Mouse (Mus musculus): ENCODE data around the gene Nr3c2.

Gene Nr3c2

GRCm38 (mm10) chr8:77170439-77170759, 271.2 kb downstream of the Nr3c2 start:
- DNase-seq (ENCODE audit: low spot score in 2 of 2) = no peak

- no peak for DNase-seq (ENCODE audit: low spot score in 2 of 2)
These were observed 273.9 kb downstream of the Nr3c2 start for GRCm38 (mm10) chr8:77173075-77173657.

- DNase-seq (ENCODE audit: low spot score in 2 of 2) = no peak
These were observed 274.5 kb downstream of the Nr3c2 start for GRCm38 (mm10) chr8:77173736-77174135.

DNA sequence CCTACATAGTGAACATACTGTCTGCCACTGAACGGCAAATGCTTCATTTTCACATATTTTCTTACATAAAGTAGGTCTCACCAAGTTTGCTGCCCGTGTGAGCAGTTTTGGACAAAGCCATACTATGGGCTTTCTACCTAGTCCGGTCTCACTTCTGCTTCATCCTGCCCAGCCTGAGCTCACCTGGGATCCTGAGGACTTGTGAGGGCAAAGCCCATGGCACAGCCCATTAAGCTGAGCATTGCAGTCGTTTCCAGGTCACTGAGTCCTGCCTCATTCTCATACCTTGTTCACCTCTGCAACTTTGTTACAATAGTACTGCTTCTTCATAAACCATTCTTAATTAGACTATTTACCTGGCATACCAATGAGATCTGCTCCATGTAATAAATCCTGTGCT, 276.2 kb downstream of the Nr3c2 start:
- no peak for DNase-seq (ENCODE audit: low spot score in 2 of 2)

GRCm38 (mm10) chr8:77176343-77176742, 277.1 kb downstream of the Nr3c2 start:
- no peak for DNase-seq (ENCODE audit: low spot score in 2 of 2)

GRCm38 (mm10) chr8:77185816-77186215, 286.6 kb downstream of the Nr3c2 start:
- DNase-seq (ENCODE audit: low spot score in 2 of 2) = no peak

GRCm38 (mm10) chr8:77186914-77187536, 287.8 kb downstream of the Nr3c2 start:
- DNase-seq (ENCODE audit: low spot score in 2 of 2) = no peak

DNA sequence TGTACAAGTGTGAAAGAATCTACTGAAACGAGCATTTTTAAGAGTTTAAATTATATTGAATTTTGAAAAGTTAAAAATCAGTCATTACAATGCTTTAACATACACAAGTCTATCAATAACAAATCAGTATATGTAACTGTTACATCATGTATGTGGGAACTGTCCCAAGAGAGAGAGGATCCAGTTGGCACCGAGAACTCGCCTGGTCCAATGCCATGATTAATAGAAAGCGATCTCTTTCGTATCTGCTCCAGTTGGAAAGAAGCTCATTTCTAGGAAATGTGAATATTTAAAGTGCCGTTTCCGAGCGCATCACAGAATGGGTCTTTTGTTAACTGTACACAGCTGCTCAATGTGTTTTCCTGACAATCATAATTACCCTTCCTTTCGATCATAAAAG, 288.5 kb downstream of the Nr3c2 start:
- no peak for DNase-seq (ENCODE audit: low spot score in 2 of 2)

DNA sequence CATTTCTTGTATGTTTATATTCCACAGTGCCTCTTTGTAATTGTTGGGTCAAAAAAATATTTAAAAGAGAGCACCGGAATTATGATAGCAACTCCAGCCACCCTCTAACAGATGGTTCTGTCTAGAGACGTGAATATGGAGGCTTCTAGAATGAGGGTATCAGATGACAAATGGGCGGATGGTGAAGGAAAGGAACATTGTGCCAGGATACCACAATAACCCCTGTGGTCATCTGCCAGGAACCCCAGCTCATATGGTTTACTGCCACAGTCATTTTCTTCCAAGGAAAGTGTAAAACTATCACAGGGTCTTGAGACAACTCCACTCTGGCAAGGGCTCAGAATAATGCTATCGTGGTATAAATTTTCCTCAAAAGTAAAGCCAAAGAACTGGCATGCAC, 289.1 kb downstream of the Nr3c2 start:
- no peak for DNase-seq (ENCODE audit: low spot score in 2 of 2)

GRCm38 (mm10) chr8:77189318-77189717, 290.1 kb downstream of the Nr3c2 start:
- peak in 1 of 2 experiments; percentile 11 for DNase-seq (ENCODE audit: low spot score in 2 of 2)

- no peak for DNase-seq (ENCODE audit: low spot score in 2 of 2)
These were observed 291.2 kb downstream of the Nr3c2 start for GRCm38 (mm10) chr8:77190393-77190792.

GRCm38 (mm10) chr8:77209297-77209696, 310.1 kb downstream of the Nr3c2 start:
- no peak for DNase-seq (ENCODE audit: low spot score in 2 of 2)

GRCm38 (mm10) chr8:77213893-77214464, 314.7 kb downstream of the Nr3c2 start:
- no peak for DNase-seq (ENCODE audit: low spot score in 2 of 2)

- DNase-seq (ENCODE audit: low spot score in 2 of 2) = no peak
These were observed 315.4 kb downstream of the Nr3c2 start for GRCm38 (mm10) chr8:77214665-77215064.

DNA sequence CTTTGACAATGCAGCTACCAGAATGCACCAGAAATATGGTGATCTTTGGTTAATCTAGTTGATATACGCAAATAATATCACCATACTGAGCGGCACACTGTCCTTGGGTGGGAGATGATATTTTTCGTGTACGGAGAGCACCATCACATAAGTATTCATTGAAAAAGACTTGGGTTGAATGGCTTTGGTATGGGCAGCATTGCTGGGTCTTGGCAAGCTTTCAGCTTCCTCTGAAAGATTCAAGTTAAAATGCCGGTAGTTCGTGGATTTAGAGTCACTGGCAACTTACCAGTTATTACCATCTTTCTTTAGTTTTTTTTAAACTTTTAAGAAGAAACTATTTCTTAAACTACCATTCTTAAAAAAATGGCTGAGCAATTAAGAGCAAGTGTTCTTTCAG, 315.9 kb downstream of the Nr3c2 start:
- DNase-seq (ENCODE audit: low spot score in 2 of 2) = no peak

DNA sequence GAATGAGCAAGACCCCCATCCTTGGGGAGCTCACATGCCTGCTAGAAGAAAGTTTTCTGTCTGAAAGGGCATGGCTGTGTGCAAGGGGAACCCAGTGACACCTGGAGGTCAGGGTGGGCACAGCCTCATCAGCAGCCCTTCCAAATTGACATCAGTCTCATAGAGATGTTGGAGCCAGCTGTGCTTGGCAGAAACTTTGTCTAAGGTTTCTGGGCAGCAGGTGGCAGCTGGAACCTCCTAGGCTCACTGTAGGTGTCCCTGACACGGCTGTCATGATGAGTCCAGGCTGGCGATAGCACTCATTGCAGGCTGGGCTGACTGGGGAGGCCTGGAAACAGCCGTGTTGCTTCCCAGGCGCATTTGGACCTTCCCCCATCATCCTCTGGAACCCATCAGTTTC, 323.9 kb downstream of the Nr3c2 start:
- no peak for DNase-seq (ENCODE audit: low spot score in 2 of 2)

DNA sequence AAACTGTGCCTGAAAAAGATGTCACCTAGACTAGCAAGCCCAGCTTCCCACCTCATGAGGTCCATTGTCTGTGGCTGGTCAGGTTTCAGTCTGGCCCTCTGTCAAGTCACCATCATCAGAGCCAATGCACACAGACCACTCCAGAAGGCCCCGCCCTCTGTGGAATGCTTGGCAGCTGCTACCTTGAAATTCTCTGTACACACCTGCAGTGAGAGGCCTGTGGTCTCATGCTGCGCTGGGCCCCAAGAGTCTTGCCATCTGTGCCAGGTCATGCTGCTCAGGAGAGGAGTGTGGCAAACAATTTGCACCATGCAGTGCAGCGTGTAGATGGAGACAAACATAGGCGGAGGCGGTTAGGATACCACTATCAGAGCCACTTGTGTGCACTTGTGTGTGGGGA, 328.5 kb downstream of the Nr3c2 start:
- no peak for DNase-seq (ENCODE audit: low spot score in 2 of 2)

DNA sequence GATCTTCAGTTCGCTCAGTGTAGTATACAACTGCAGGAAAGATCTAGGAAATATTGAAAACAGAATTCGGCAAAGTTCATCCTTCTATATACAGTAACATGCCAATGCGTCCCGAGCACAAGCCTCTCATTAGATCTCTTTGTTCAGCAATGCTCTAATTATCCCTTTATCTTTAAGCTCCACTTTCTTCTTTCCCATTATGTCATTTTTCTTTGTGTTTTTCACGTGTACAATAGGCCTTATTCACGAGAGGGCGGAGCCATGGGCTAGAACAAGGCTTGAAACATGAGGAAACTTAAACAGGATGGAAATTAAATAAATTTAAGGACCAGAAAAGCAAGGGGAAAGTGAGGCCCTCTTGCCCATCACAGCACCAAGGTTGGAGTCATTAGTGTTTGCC, 329.4 kb downstream of the Nr3c2 start:
- DNase-seq (ENCODE audit: low spot score in 2 of 2) = no peak

DNA sequence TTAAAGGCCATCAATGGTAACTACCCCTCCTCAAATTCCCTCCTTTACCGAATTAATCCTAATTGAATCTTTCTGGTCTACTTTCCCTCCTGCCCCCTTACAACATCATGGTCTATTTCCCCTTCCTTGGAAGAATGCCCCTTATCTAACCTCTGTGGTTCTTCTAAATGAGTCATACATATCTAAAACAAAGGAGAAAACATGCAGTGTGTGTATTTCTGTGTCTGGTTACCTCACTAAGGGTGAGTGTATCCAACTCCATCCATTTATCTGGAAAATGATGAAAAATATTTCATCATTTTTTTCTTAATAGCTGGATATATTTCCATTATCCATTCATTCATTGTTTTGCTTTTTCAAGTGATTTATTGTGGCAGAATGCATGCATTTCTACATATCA, 332.0 kb downstream of the Nr3c2 start:
- no peak for DNase-seq (ENCODE audit: low spot score in 2 of 2)

DNA sequence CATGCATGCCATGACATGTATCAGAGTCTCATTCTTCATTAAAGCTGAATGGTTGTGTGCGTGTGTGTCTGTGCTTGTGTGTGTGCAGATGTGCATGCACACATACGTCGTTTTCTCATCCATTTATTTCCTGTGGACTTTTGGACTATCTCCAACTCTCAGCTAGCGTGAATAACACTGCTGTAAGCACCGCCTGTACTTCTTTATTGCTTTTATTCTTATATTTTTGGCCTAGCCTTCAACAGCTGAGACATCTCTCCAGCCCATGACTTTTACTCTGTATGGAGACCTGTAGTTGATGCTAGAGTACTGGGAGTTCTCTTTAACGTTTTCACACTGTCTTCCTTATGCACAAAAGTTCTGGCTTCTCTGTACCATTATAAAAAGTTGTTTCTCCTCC, 332.6 kb downstream of the Nr3c2 start:
- no peak for DNase-seq (ENCODE audit: low spot score in 2 of 2)

- no peak for DNase-seq (ENCODE audit: low spot score in 2 of 2)
These were observed 333.2 kb downstream of the Nr3c2 start for GRCm38 (mm10) chr8:77232411-77232810.

GRCm38 (mm10) chr8:77236701-77237100, 337.5 kb downstream of the Nr3c2 start:
- DNase-seq (ENCODE audit: low spot score in 2 of 2) = no peak

DNA sequence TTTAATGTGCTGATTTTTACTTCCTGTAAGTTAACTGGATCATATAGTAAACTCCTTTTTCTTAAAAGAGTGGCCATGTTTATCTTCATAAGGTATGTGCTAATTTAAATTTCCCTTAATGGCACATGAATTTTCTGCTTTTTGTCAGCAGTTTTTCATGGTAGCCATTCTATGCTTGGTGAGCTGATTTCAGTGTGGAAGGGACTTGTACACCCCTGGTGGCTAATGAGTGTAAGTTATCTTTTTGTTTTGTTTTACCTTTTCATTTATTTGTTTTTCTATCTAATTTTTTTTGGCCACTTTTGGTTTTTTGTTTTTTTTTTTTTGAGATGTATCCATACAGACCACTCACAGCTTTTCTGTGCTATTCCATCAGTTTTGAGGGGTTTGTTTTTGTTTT, 340.2 kb downstream of the Nr3c2 start:
- no peak for DNase-seq (ENCODE audit: low spot score in 2 of 2)

DNA sequence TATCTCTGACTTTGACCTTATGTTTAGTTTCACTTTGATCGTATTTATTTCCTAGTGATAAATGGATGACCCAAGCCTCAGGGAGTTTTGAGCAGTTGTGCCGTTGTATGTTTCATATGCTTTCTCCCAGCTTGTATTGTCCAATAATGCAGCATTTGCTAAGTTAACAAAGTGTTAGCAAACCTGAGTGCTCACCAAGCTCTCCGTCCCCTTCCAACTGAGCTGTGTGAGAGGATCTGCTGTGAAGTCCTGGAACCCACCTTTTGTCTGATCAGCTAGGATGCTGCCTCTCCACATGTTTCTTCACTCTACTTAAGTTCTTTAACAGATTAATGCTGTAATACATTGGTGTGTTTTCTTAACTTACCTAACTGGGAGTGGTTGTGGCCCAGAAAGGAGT, 342.1 kb downstream of the Nr3c2 start:
- DNase-seq (ENCODE audit: low spot score in 2 of 2) = no peak
